Mouse (Mus musculus) heart, embryonic 12.5 days (tissue): ENCODE data around the gene Cldn5. TPM values are rescaled to one million over a fixed set of nuclear protein-coding genes. Genes with fewer than 3 reads are reported as not detected.

Experiments used
- ATAC-seq: fragments of 200-750 bp; cut with Nextera tagmentation; 2 replicates; pipeline ENCODE4 v1.8.0; 2017; ENCODE audit warnings: moderate TSS enrichment, moderate library complexity; ENCODE audit not compliant: insufficient number of reproducible peaks, low FRiP score
- H3K27ac ChIP-seq: fragments of 300-500 bp; sonication (generic); 2 replicates; pipeline ENCODE4 v1.5.1; 2016; ENCODE audit warnings: mild to moderate bottlenecking, moderate library complexity; ENCODE audit not compliant: poor library complexity, severe bottlenecking
- H3K27me3 ChIP-seq: fragments of 300-500 bp; sonication (generic); replicated peaks from 2 replicates; pipeline ENCODE4 v1.6.1; 2016; ENCODE audit warnings: mild to moderate bottlenecking, moderate library complexity
- H3K36me3 ChIP-seq: fragments of 300-500 bp; sonication (generic); 2 replicates; pipeline ENCODE4 v1.6.1; 2016; ENCODE audit warnings: mild to moderate bottlenecking, moderate library complexity
- H3K4me1 ChIP-seq: fragments of 300-500 bp; sonication (generic); replicated peaks from 2 replicates; pipeline ENCODE4 v1.6.1; 2016; ENCODE audit warnings: mild to moderate bottlenecking
- H3K4me2 ChIP-seq: fragments of 300-500 bp; sonication (generic); 2 replicates; pipeline ENCODE4 v1.6.1; 2016; ENCODE audit warnings: mild to moderate bottlenecking, moderate library complexity
- H3K4me3 ChIP-seq: fragments of 300-500 bp; sonication (generic); 2 replicates; pipeline ENCODE4 v1.5.1; 2016; ENCODE audit warnings: mild to moderate bottlenecking
- H3K9ac ChIP-seq: fragments of 300-500 bp; sonication (generic); 2 replicates; pipeline ENCODE4 v1.6.1; 2016; ENCODE audit warnings: mild to moderate bottlenecking, moderate library complexity
- H3K9me3 ChIP-seq: fragments of 300-500 bp; sonication (generic); replicated peaks from 2 replicates; pipeline ENCODE4 v1.6.1; 2016; ENCODE audit warnings: mild to moderate bottlenecking, moderate library complexity
- WGBS: fragments of 180-500 bp; shearing (Covaris S2); methylation state at CpG from one replicate; pipeline ENCODE4 v1.1.7; 2016; 5-methylcytosine and 5-hydroxymethylcytosine counted together
- polyA plus RNA-seq: library from polyadenylated mRNA; unstranded; fragments of >200 nt; fragmentation: Nextera tagmentation; extraction: Ambion mirVana; gene quantifications from 2 replicates; pipeline ENCODE4 v1.2.1, GENCODE M21; 2016

Cldn5 gene
- polyA plus RNA-seq, 1 experiment from 2014 or later: 5.3 TPM

- H3K4me3 ChIP-seq: peak overlapping the region; percentile 85
- peak overlapping the region; percentile 84 for H3K4me2 ChIP-seq
- H3K9me3 ChIP-seq: no peaks in the 10 kb centered on the region
- H3K36me3 ChIP-seq: peaks cover 44% of the 10 kb centered on the region
- WGBS: 2% methylated on average over 31 of the region's 31 CpGs
- H3K27ac ChIP-seq: peak overlapping the region; percentile 82
- H3K4me1 ChIP-seq: peaks cover 16% of the 10 kb centered on the region
- peak; percentile 51 for ATAC-seq
- no peaks in the 10 kb centered on the region for H3K27me3 ChIP-seq
- H3K9ac ChIP-seq: peak overlapping the region; percentile 92
Observed at GRCm38 (mm10) chr16:18812385-18812910, 35.8 kb downstream of the Cldn5 start.

- WGBS: 66% methylated on average over 1 of the region's 1 CpGs
- no peak overlapping the region for H3K27ac ChIP-seq
Observed at GRCm38 (mm10) chr16:18822356-18822755, 45.7 kb downstream of the Cldn5 start.

GRCm38 (mm10) chr16:18822925-18823324 is 46.3 kb downstream of the Cldn5 start:
- no peaks in the 10 kb centered on the region for H3K27me3 ChIP-seq
- H3K9ac ChIP-seq: no peak overlapping the region
- WGBS: 86% methylated on average over 4 of the region's 4 CpGs
- H3K4me1 ChIP-seq: no peaks in the 10 kb centered on the region
- H3K36me3 ChIP-seq: peaks cover 96% of the 10 kb centered on the region
- no peak for ATAC-seq
- H3K9me3 ChIP-seq: no peaks in the 10 kb centered on the region
- H3K4me3 ChIP-seq: no peak overlapping the region
- no peak overlapping the region for H3K27ac ChIP-seq
- H3K4me2 ChIP-seq: no peak overlapping the region

More at GRCm38 (mm10) chr16:18822356-18822755, 45.7 kb downstream of the Cldn5 start:
- no peaks in the 10 kb centered on the region for H3K4me1 ChIP-seq
- H3K4me2 ChIP-seq: no peak overlapping the region
- peaks cover 96% of the 10 kb centered on the region for H3K36me3 ChIP-seq
- H3K9me3 ChIP-seq: no peaks in the 10 kb centered on the region
- no peak overlapping the region for H3K4me3 ChIP-seq
- no peak overlapping the region for H3K9ac ChIP-seq
- no peaks in the 10 kb centered on the region for H3K27me3 ChIP-seq
- ATAC-seq: no peak

Other genes with a start within 250 kb of the Cldn5 start
- gene Tbx1, start 186.2 kb upstream of the Cldn5 start, polyA plus RNA-seq: 0.13 and 0.67 TPM in 2 replicates
- 5.5 and 7.9 TPM in 2 replicates for gene Gp1bb, start 154.4 kb upstream of the Cldn5 start, polyA plus RNA-seq
- gene Gm49601, start 150.4 kb upstream of the Cldn5 start, polyA plus RNA-seq: 1.2 and 1.8 TPM in 2 replicates
- gene Sept5, start 146.9 kb upstream of the Cldn5 start, polyA plus RNA-seq: 6.3 and 6.5 TPM in 2 replicates
- gene Ufd1, start 34.9 kb downstream of the Cldn5 start, polyA plus RNA-seq: 71.7 and 73.0 TPM in 2 replicates
- gene Cdc45, start 35.1 kb downstream of the Cldn5 start, polyA plus RNA-seq: 38.6 and 38.9 TPM in 2 replicates
- gene 2510002D24Rik, start 59.7 kb downstream of the Cldn5 start, polyA plus RNA-seq: 32.7 and 34.7 TPM in 2 replicates
- gene Gm28539, start 59.7 kb downstream of the Cldn5 start, polyA plus RNA-seq: not detected in 2 replicates
- 87.2 and 89.1 TPM in 2 replicates for gene Mrpl40, start 100.0 kb downstream of the Cldn5 start, polyA plus RNA-seq
- 14.2 and 14.6 TPM in 2 replicates for gene Hira, start 100.2 kb downstream of the Cldn5 start, polyA plus RNA-seq